Mouse (Mus musculus) CD8-positive naive resting alpha-beta T cell, adult 2 months (primary cell): ENCODE data around the gene Ermp1.
"Not testable (repeated sequence)": the region's sequence is repeated elsewhere in the genome, so short reads cannot be mapped to it uniquely, and the experiment has no call there.

Experiments used
- DNase-seq, 2 experiments: peaks; one replicate each; pipeline ENCODE4 v3.0.0; 2022; ENCODE audit warnings: low read depth in 2 of 2, low spot score in 2 of 2

Ermp1 gene

DNA sequence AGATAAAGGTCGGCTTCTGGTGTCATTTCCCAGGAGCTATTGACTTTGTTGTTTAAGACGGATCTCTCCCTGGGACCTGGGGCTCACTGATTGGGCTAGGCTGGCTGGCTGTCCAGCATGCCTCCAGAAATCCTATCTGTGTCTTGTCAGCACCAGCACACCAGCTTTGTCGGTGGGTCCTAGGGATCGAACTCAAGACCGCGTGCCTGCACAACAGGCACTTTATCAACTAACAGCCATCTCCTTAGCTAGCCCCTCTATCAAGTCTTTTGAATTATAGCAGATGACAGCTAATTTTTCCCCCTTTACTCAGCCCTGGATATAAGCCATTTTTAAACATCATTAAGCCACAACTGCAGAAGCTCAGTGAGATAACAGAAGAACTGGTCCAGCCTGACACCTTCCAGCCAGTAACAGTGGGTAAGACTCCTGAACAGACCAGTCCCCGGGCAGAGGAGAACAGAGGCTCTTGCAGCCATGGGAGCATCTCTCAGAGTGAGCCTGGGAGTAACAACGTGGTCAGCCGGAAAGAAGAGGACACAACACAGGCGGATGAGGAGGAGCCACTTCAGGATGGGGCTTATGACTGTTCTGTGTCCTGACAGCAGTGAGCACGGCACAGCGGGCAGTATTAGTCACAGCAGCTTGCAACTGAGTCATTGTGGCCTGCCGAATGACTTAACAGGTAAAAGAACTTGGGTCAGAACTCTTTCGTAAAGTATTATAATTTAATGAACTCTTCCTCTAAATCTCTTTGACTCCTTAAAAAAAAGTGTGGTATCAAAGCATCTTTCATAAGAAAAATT lies 44.5 kb downstream of the Ermp1 start:
- DNase-seq = no peak

DNA sequence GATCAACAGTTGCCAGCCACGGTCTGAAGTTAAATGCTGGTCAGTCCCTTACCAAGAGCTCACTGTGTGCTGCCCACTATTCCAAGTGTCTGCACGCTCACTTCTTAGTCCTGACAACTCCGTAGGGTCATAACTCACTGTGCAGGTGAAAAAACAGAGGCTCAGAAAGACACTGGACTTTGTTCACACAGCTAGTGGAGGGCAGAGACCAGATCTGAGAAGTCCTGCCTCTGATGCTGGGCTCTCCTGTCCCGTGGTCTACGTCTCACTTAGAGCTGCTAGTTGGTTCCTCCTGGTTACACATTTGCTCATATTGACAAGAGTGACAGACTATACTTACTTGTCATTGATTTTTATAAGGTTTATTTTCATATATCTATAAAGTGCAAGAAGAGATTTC lies 49.2 kb downstream of the Ermp1 start:
- no peak for DNase-seq

DNA sequence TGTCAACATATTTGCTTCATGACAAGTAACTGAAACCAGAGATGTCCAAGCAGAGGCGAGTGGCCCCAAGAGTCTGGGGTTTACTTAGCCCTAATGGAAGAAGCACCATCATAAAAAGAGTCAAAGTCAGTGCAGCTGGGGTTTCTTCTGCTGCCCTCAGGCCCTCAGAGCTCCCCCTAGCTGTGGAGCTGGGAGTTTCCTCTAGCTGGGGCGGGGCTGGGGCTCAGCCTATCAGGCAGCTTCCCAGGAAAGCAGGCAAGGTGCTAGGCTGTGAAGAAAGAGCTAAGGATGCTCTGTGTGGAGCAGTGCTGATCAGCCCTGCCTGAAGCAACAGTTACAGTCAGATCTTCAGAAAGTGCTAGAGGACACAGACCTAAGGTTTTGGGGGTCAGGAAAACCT lies 51.2 kb downstream of the Ermp1 start:
- peak in 1 of 2 experiments; percentile 31 for DNase-seq

DNA sequence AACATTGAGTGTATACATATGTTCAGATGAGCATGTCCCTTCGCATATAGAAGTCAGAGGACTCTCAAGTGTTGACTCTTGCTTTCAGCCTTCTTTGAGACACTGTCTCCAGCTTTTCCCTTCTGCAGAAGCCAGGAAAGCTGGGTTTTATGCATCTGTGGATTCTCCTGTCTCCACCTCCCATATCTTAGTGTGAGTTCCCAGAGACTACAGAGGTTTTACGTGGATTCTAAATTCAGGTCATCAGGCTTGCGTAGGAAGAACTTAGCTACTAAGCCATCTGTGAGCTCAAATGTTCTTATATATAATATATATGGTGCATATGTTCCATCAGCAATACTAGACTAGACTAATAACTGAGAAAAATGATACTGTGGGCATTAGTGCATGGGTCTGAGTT lies 51.9 kb downstream of the Ermp1 start:
- DNase-seq = no peak

DNA sequence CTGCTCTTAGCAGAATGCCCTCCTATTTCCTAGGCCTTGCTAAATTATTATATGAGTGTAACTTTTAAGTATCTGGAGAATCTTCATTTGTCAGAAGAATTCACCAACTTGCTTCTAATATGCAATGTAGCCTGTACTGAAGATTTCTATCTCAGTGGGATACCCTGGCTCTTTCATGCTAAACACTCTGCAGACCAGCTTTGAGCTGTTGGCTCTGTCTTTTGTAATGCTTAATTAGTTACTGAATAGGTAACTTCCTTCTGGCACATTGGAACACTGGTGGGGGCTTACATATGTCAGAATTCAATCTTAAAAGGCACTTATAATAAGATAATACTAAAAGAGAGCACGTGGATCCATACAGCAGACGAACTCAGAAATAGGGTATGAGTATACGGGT lies 54.4 kb downstream of the Ermp1 start:
- DNase-seq = not testable (repeated sequence)

DNA sequence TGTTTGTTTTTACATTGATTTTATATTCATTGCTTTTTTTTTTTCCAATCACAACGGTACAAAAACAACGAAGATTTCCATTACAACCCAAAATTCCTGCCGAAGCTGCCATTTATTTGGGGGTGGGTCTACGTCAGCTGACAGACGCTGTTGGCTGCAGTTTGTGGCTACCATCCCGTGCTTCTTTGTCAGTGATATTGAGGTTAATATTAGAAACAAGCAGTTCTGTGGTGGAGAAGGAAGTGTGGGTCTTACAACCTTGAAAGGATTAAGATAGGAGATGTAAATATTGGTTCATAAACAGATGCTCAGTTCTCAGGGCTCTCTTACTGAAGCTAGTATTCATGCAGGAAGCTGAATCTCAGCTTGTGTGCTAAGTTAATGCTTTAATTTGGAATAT lies 64.5 kb downstream of the Ermp1 start:
- no peak for DNase-seq

DNA sequence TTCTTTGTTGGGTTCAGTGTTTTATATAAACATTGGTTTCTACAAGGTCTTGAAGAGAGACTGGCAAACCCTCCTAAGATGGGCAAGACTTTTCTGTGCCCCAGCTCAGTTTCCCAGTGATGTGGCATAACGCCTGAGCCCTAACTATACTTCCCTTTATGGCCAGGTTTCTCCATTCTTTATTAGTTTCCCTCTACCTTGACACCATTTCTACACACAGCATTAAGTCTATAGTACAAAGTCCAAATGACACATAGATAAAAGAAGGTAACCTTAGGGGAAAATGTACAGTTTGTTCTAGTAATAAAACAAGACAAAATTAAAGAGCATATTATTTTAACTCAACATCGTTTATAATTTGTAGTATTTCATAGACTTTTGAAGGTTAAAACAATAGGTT lies 65.8 kb downstream of the Ermp1 start:
- DNase-seq = no peak

DNA sequence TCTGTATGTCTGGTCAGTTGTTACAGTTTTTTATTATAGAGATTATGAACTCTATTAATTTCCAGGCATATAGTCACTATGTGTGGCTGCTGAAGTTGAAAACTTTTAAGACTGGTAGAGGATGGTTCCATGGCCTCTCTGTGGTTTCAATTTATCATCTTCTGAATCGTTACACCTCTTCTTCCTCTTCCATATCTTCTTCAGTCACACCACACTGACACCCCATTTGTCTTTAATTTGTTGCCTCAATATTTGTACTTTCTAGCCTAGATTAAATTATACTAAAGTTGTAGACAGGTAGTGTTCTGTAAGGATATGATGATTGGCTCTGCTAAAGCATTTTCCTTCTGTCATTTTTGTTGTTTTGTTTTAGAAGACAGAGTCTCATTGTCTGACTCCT lies 81.7 kb downstream of the Ermp1 start:
- DNase-seq = no peak

DNA sequence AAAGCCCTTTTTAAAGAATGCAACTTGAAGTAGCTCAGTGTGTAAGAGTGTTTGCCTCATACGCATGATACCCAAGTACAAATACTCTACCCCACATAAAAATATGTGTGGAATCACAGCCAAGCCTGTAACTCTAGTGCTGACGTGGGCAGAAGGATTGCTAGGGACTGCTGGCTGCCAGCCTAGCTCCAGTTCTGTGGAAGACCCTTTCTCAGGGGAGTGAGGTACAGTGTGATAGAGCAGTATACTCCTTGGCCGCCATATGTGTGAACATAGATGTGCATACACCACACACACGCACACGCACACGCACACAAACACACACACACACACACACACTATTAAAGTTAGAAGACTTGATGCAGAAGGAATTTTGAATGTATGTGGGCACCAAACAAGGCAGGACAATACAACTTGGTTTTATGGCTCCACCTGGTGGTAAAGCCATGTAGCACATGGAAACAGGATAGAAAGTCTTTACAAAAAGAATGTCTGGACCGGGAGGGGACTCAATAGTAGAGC lies 84.9 kb downstream of the Ermp1 start:
- peak; percentile 27 to 58 for DNase-seq

DNA sequence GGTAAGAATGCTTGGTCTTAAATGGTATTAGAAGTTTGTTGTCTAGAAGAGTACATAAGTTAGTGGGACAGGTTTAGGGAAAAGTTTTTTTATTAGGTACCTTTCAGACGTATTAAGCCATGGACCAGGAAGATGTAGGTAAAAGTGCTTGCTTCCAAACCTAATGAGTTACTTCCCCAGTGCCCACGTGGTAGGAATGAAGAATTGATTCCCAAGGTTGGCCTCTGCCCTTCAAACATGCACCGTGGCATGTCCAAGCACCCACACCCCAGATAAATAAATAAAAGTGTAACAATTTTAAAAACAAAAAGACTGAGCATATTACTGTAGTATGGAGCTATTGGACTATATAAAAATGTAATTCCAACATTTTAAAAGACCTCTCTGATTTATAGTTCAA lies 85.6 kb downstream of the Ermp1 start:
- no peak for DNase-seq

DNA sequence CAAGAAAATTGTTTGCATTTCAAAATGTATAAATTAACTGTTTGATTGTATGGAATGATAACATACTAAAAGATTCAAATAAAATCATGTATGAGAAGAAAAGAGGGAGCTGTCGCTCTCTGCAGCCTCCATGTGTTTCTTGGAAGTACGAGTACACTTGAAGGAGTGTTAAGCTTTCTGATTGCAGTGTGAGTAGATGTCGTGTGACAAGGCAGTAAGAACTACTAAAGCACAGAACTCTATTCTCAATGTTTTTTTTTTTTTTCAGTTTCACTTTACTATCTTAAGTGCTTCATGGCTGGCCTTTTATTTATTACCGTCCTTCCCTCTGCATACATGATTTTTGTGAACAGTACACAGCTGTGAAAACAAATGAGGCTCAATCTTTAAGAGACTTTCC lies 86.0 kb downstream of the Ermp1 start:
- DNase-seq = no peak
